Mouse (Mus musculus) C2C12 (cell line): ENCODE results near the gene N4bp1. TPM values are rescaled to one million over a fixed set of nuclear protein-coding genes. Genes with fewer than 3 reads are reported as not detected.

Experiments used
- H3K27me3 ChIP-seq: one replicate; pipeline ENCODE4 v1.6.1; 2011; ENCODE audit not compliant: control insufficient read depth, insufficient read depth, insufficient read length
- H3K36me3 ChIP-seq: one replicate; pipeline ENCODE4 v1.6.1; 2011; ENCODE audit not compliant: control insufficient read depth, insufficient read depth
- H3K4me3 ChIP-seq: one replicate; pipeline ENCODE4 v1.5.1; 2011; ENCODE audit warnings: mild to moderate bottlenecking, control low read depth; ENCODE audit not compliant: poor library complexity, insufficient read depth, severe bottlenecking
- H3K79me2 ChIP-seq: one replicate; pipeline ENCODE4 v1.6.1; 2011; ENCODE audit not compliant: control insufficient read depth, insufficient read depth
- H3K79me3 ChIP-seq: one replicate; pipeline ENCODE4 v1.6.1; 2011; ENCODE audit warnings: low read depth, control low read depth
- H3ac ChIP-seq: one replicate; pipeline ENCODE3; 2011; ENCODE audit warnings: low read depth; ENCODE audit not compliant: control insufficient read depth, insufficient read length
- CEBPB ChIP-seq: IDR thresholded peaks from one replicate; pipeline ENCODE4 v1.6.1; 2011; ENCODE audit warnings: low read depth, mild to moderate bottlenecking, control low read depth, moderate library complexity
- CTCF ChIP-seq: IDR thresholded peaks from one replicate; pipeline ENCODE4 v1.5.1; 2011; ENCODE audit not compliant: control insufficient read depth, insufficient read depth, insufficient read length
- FOSL1 ChIP-seq: IDR thresholded peaks from one replicate; pipeline ENCODE4 v1.8.0; 2011; ENCODE audit warnings: mild to moderate bottlenecking, low read length; ENCODE audit not compliant: poor library complexity, insufficient read depth, severe bottlenecking
- MAX ChIP-seq: IDR thresholded peaks from one replicate; pipeline ENCODE4 v1.6.1; 2011; ENCODE audit warnings: mild to moderate bottlenecking, control low read depth
- MYOD1 ChIP-seq: IDR thresholded peaks from one replicate; pipeline ENCODE4 v1.6.1; 2011; ENCODE audit warnings: low read depth; ENCODE audit not compliant: control insufficient read depth, insufficient read length
- MYOG ChIP-seq: IDR thresholded peaks from one replicate; pipeline ENCODE4 v1.6.1; 2011; ENCODE audit not compliant: control insufficient read depth, insufficient read length; ENCODE audit errors: extremely low read depth
- USF1 ChIP-seq: IDR thresholded peaks from one replicate; pipeline ENCODE4 v1.6.1; 2011; ENCODE audit warnings: low read depth, mild to moderate bottlenecking, control low read depth, moderate library complexity
- polyA plus RNA-seq: library from polyadenylated mRNA; unstranded; fragments of >200 nt; fragmentation: generic; extraction: Trizol; gene quantifications from one replicate; pipeline ENCODE4 v1.2.1, GENCODE M21; 2012; ENCODE audit warnings: missing spikeins

The N4bp1 gene
- polyA plus RNA-seq, 1 experiment: 6.4 TPM

DNA sequence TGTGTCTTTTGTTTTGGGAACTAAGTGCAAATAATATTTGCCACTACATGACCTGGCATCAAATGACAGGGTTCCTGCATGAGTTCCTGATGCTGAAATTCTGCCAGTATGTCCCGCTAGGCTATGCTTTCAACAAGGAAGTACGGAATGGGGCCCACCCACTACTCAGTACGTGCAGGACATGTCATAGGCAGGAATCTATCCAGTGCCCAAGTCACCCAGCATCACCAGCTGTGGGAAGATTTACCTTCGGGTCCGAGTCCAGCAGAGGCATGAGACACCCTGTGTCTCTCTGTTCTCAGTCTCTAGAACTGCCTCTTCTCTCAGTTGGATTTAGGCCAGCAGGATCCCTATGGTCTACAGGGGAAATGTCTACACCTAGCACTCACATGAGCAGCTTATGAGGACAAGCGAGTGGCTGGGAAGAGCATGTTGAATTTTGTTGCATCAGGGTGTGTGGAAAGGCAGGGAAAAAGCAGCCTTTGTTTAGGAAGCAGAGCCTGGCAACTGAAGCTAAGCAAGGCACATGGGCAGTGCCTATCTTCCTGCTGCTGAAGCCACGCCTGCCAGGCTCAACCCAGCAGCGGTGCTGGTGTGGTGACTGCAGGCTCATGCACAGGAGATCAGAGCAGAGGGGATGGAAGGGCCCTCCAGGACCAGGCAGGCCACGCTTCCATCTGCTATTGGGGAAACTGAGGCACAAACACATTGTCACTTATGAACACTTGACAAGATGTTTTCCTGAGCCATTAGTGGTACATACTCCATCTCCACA, 59.2 kb downstream of the N4bp1 start:
- Histone ChIP-seq H3K79me2 (no peaks in the 10 kb centered on the region), H3K27me3 (no peaks in the 10 kb centered on the region), H3ac (no peak overlapping the region), H3K4me3 (no peak overlapping the region), H3K79me3 (no peaks in the 10 kb centered on the region), H3K36me3 (no peaks in the 10 kb centered on the region)
- TF ChIP-seq USF1: no peak
- TF ChIP-seq FOSL1: no peak
- no peak for TF ChIP-seq MAX
- TF ChIP-seq MYOD1: no peak
- no peak for TF ChIP-seq CTCF
- no peak for TF ChIP-seq CEBPB
- no peak for TF ChIP-seq MYOG

DNA sequence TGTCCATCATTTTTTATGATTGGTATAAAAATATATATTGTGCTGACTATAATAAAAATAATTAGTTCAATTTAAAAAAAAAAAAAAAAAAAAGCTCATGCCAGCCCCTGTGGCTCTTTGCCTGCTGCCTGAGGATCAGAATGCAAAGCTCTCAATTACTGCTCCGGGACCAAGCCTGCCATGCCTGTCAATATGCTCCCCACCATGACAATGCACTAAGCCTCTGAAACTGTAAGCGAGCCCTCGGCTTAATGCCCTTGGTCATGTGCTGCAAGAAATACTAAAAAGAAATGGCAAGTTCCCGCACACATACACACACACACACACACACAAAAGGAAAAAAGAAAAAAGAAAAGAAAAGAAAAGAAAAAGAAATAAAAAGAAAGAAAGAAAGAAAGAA, 60.3 kb downstream of the N4bp1 start:
- TF ChIP-seq CEBPB: no peak
- no peak for TF ChIP-seq MAX
- TF ChIP-seq MYOG: no peak
- no peak for TF ChIP-seq USF1
- Histone ChIP-seq H3K79me2 (no peaks in the 10 kb centered on the region), H3ac (no peak overlapping the region), H3K4me3 (no peak overlapping the region), H3K27me3 (no peaks in the 10 kb centered on the region), H3K36me3 (no peaks in the 10 kb centered on the region), H3K79me3 (no peaks in the 10 kb centered on the region)

DNA sequence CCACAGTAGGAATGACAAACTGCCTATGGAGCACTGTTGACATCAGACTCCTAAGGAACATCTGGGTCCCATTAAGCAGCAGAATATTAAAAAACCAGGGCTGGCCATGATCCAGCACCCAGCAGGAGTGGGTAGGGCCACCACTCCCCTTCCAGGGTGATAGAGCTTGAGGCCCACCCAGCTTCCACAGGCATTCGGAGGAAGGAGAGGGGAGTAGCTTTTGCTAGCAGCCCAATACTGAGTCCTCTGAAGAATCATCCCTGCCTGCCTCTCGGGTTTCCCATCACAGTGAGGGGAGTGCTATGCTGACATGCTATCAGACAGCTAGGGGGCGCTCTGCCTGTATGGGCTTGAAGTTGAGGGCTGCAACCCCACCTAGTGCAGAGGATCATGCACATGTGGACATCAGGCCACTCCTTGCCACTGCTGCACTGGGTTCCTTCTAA, 64.3 kb downstream of the N4bp1 start:
- Histone ChIP-seq H3K27me3 (no peaks in the 10 kb centered on the region), H3K36me3 (no peaks in the 10 kb centered on the region), H3K4me3 (no peak overlapping the region), H3K79me3 (no peaks in the 10 kb centered on the region), H3ac (no peak overlapping the region), H3K79me2 (no peaks in the 10 kb centered on the region)
- no peak for TF ChIP-seq MYOD1
- peak; percentile 70 for TF ChIP-seq CTCF

DNA sequence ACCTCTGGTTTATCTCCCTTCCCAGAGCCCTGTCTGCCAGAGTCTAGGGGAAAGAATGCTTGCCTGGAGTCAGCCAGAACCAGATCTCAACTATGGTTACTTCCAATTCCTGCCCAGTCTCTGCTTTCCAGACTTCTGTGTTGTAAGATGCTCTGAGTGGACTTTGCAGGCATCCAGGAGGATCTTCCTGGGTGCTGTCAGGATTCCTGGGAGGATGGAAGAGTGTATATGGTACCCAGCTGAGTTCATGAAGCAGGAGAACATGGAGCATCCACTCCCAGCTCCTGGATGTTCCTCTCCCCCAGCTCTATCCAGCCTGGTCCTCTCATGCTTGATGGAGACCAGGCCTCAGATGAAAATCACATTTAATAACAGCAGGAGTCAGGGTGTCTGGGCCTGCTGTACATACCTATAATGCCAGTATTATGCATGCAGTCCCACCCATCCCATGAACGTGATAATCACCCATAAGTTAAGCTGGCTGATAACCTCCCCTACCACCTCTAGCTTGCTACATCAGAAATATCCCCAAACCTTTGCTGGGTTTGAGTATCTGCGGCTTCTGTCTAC, 64.8 kb downstream of the N4bp1 start:
- no peaks in the 10 kb centered on the region for H3K79me2 ChIP-seq

DNA sequence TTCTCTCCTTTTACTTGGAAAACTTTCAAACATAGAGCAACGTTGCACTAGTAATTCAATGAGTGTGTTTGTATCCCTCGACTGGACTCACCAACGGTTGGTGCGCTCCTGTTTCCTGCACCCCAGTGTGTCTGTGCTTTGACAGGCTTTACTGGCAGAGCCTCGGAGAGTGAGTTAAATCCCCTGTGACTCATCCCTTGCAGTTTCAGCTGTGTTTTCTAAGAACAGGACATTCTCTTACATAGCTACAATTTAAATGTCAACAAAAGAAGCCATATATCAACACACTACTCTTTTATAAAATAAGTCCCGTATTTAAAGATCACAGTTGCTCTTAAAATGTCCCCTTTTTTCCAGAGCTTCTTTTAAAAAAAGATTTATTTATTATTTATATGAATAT, 65.6 kb downstream of the N4bp1 start:
- Histone ChIP-seq H3K79me3 (no peaks in the 10 kb centered on the region), H3K79me2 (no peaks in the 10 kb centered on the region), H3K27me3 (no peaks in the 10 kb centered on the region), H3K4me3 (no peak overlapping the region), H3ac (no peak overlapping the region), H3K36me3 (no peaks in the 10 kb centered on the region)
- TF ChIP-seq FOSL1: no peak
- no peak for TF ChIP-seq MYOD1
- no peak for TF ChIP-seq MYOG
- TF ChIP-seq USF1: no peak
- TF ChIP-seq CEBPB: no peak
- TF ChIP-seq MAX: no peak
- no peak for TF ChIP-seq CTCF

More for the DNA sequence above, 64.8 kb downstream of the N4bp1 start:
- no peaks in the 10 kb centered on the region for H3K36me3 ChIP-seq
- H3K27me3 ChIP-seq: no peaks in the 10 kb centered on the region
- TF ChIP-seq MAX: no peak
- no peak for TF ChIP-seq MYOG
- no peak for TF ChIP-seq MYOD1
- no peak for TF ChIP-seq CTCF
- TF ChIP-seq CEBPB: no peak
- no peak for TF ChIP-seq USF1
- H3ac ChIP-seq: no peak overlapping the region
- no peak overlapping the region for H3K4me3 ChIP-seq
- H3K79me3 ChIP-seq: no peaks in the 10 kb centered on the region
